Mouse (Mus musculus) thymus, postnatal 4 days (tissue): ENCODE measurements around the gene Mylk3.

Source experiments
- DNase-seq: peaks from one replicate; pipeline ENCODE4 v3.0.0; 2021

Gene Mylk3

GRCm38 (mm10) chr8:85308564-85308963 is 77.6 kb downstream of the Mylk3 start:
- DNase-seq = no peak

GRCm38 (mm10) chr8:85303531-85303930 is 82.6 kb downstream of the Mylk3 start:
- no peak for DNase-seq

DNA sequence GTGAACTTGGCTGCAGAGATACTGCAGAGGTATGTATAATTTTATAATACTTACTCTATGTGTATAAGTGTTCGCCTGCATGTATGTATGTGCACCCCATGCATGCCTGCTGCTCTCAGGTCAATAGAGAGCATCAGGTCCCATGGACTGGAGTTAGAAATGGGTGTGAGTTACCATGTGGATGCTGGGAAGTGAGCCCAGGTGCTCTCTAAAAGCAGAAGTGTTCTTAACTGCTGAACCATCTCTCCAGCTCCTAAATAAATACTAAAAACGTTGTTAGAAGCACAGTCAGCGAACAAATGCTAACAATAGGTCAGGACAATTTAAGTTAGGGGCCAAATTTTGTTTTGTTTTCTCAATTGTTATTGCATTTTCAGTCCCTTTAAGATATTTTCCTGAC is 83.2 kb downstream of the Mylk3 start:
- DNase-seq = no peak

DNA sequence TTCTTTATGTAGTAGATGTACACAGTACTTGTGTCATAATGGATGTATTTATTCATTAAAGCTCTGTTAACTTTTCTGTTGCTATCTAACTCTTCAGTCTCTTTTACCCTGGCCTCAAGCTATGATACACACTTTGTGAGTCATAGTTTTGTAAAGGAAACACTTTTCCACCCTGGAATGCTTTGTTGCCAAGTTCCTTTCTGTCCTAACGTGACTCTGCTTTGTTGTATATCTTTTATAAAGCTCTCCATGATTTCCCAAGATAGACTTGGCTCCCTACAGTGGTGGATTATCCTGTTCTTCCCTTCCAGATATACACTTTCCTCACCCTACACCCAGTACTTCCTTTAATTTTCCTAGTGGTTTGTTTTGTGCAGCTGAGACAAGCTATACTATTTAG is 84.2 kb downstream of the Mylk3 start:
- no peak for DNase-seq

- DNase-seq = peak; percentile 98
Observed at GRCm38 (mm10) chr8:85299434-85300077, 86.6 kb downstream of the Mylk3 start, which contains the start of the genes Orc6 and Vps35. Gene Orc6, plus strand, starts transcription at chr8:85299632. Gene Vps35, minus strand, starts transcription at chr8:85299802.

DNA sequence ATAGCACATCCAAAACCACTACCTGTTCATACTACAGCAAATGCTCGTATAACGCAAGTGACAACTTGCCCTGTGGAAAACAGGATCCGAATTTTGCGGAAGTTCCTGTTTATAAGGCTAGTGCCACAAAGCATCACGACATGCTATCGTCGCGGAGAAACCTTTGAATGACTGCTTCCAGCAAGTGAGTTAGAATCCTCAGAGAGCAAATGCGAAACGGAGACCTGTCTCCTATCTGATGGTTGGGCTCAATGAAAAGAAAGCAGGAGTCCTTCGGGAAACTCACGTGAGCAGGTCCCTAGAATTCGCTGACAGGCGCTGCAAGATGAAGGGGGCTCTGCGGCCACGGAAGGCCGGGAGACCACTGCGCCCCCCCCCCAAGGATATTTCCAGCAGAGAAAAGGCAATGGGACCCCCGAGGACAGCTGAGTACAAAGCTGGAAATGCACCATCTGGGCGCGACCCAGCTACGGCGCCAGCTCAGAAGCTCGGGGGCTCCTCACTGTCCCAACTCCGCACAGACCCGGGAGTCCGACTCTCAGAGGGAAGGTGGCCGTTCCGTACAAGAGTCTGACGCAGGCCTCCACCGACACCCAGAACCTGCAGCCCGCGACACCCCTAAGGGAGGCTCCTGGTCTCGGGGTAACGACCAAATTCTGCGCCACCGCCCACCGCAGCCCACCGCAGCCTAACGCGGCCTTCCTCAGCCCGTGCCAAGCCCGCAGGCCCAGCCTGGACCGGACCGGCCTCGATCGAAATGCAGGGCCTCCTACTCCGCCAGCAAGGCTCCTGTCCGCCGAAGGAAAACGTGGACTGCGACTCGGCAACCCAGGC is 87.3 kb downstream of the Mylk3 start:
- DNase-seq = no peak

DNA sequence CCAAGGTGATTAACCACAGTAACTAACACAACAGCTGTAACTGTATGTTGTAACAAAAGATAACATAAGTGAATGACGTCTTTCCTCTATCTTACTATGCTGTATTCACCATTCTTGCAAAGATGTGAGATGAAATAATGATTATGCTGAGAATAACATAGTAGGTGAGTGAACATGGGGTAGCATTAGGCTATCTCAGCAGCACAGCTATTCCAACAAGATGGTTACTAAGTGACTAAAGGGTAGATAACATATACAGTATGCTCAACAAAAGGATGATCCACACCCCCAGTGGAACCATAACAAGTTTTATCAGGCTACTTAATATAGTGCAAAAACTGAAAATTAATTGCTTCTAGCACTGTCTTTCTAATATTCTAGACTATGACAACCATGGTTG is 99.3 kb downstream of the Mylk3 start:
- no peak for DNase-seq
